Mouse (Mus musculus): ENCODE results near the gene Tex30. TPM values are rescaled to one million over a fixed set of nuclear protein-coding genes. Genes with fewer than 3 reads are reported as not detected.

The Tex30 gene
- total and polyA plus RNA-seq, 3 experiments, result 54.2 to 196 (median 89.6) TPM

- TF ChIP-seq ZMIZ1 (IDR thresholded peaks at IDR 0.05; ENCODE audit: low read depth, low read length) (no peak), UBTF (IDR thresholded peaks at IDR 0.05; ENCODE audit: low read depth, low read length) (no peak), EP300 (IDR thresholded peaks at IDR 0.05; ENCODE audit: low read length) (peak; percentile 75), CHD2 (IDR thresholded peaks at IDR 0.05; ENCODE audit: low read length) (no peak), NELFE (IDR thresholded peaks at IDR 0.05; ENCODE audit: low read depth, low read length) (peak; percentile 46), POLR2A (IDR thresholded peaks at IDR 0.05; ENCODE audit: low read depth, low read length) (peak; percentile 58), ZNF384 (IDR thresholded peaks at IDR 0.05; ENCODE audit: low read depth, low read length) (no peak), JUN (IDR thresholded peaks at IDR 0.05; ENCODE audit: insufficient read depth, low read depth, low read length) (no peak), USF2 (conservative IDR thresholded peaks at IDR 0.05; ENCODE audit: low read depth, low read length) (no peak)
Observed at GRCm38 (mm10) chr1:44041797-44042554, 60.3 kb downstream of the Tex30 start (continued).

Other genes starting within 250 kb of the Tex30 start
- gene Tpp2, start 168.8 kb downstream of the Tex30 start, total RNA-seq (2012; rRNA removed), result 35.4 and 42.7 TPM in 2 replicates
- 52.5 and 60.5 TPM in 2 replicates for gene Tpp2, start 168.8 kb downstream of the Tex30 start, total RNA-seq (2014; rRNA removed)
- 47.2 and 50.4 TPM in 2 replicates for gene Tpp2, start 168.8 kb downstream of the Tex30 start, polyA plus RNA-seq (2012; ENCODE audit: insufficient read length, low read depth)
- gene Mettl21c, start 82.4 kb downstream of the Tex30 start, total RNA-seq (2012; rRNA removed), result 0.13 and 0.17 TPM in 2 replicates
- 0.31 and 0.47 TPM in 2 replicates for gene Mettl21c, start 82.4 kb downstream of the Tex30 start, total RNA-seq (2014; rRNA removed)
- 0.16 and 0.37 TPM in 2 replicates for gene Mettl21c, start 82.4 kb downstream of the Tex30 start, polyA plus RNA-seq (2012; ENCODE audit: insufficient read length, low read depth)
- gene Gm8251, start 40.5 kb downstream of the Tex30 start, total RNA-seq (2012; rRNA removed), result 0.08 and 0.13 TPM in 2 replicates
- 0.13 and 0.24 TPM in 2 replicates for gene Gm8251, start 40.5 kb downstream of the Tex30 start, total RNA-seq (2014; rRNA removed)
- gene Gm8251, start 40.5 kb downstream of the Tex30 start, polyA plus RNA-seq (2012; ENCODE audit: insufficient read length, low read depth), result 0.23 and 0.34 TPM in 2 replicates
- 0.04 TPM in 1 of 2 replicates, not detected in the other for gene Kdelc1, start 16.4 kb upstream of the Tex30 start, total RNA-seq (2012; rRNA removed)
- gene Kdelc1, start 16.4 kb upstream of the Tex30 start, total RNA-seq (2014; rRNA removed), result not detected in 2 replicates
- 0.16 TPM in 1 of 2 replicates, not detected in the other for gene Kdelc1, start 16.4 kb upstream of the Tex30 start, polyA plus RNA-seq (2012; ENCODE audit: insufficient read length, low read depth)
- gene Bivm, start 16.5 kb upstream of the Tex30 start, total RNA-seq (2012; rRNA removed), result 0.04 TPM in 1 of 2 replicates, not detected in the other
- 0.05 and 0.11 TPM in 2 replicates for gene Bivm, start 16.5 kb upstream of the Tex30 start, total RNA-seq (2014; rRNA removed)
- gene Bivm, start 16.5 kb upstream of the Tex30 start, polyA plus RNA-seq (2012; ENCODE audit: insufficient read length, low read depth), result 0.07 and 0.09 TPM in 2 replicates
- 9.8 and 11.7 TPM in 2 replicates for gene Ercc5, start 45.3 kb upstream of the Tex30 start, total RNA-seq (2012; rRNA removed)
- gene Ercc5, start 45.3 kb upstream of the Tex30 start, total RNA-seq (2014; rRNA removed), result 7.1 and 7.4 TPM in 2 replicates
- 8.2 and 8.9 TPM in 2 replicates for gene Ercc5, start 45.3 kb upstream of the Tex30 start, polyA plus RNA-seq (2012; ENCODE audit: insufficient read length, low read depth)
- not detected in 2 replicates for gene Mettl21e, start 116.5 kb upstream of the Tex30 start, total RNA-seq (2012; rRNA removed)
- not detected in 2 replicates for gene Mettl21e, start 116.5 kb upstream of the Tex30 start, total RNA-seq (2014; rRNA removed)
- gene Mettl21e, start 116.5 kb upstream of the Tex30 start, polyA plus RNA-seq (2012; ENCODE audit: insufficient read length, low read depth), result not detected in 2 replicates